Mouse (Mus musculus): ENCODE data around the gene Lnx2.
A peak's percentile ranks its signal among the peaks of the same experiment; 100 is the strongest.

The Lnx2 gene

DNA sequence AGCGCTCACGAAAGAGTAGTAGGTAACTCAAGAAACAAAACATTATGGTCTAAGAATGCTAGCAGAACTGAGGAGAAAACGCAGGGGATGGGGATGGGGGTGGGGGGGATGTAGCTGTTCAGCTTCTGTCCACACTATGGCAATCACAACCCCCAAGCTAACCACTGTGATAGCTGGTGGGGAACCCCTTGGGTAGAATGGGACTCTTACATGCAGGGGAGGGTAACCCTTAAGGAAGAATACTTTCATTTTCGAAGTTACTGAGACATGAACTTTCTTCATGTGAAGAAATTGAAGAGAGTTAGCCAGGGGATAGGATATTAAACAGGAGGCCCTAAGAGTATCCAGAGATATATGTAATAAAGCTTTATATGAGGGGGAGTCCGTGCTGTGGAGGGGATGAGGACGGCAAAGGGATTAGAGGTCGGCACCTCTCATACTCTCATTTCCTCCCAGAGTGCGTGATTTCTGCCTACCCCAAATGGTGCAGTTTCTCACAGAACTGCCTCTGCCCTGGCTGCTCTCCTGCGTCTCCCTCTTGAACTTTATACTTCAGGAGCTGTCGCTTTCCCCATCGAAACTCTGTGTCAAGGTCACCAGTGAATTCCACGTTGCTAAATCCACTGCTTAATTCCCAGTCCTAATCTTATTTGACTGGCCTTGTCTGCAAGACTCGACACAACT is 25.4 kb downstream of the Lnx2 start:
- no peak for DNase-seq

DNA sequence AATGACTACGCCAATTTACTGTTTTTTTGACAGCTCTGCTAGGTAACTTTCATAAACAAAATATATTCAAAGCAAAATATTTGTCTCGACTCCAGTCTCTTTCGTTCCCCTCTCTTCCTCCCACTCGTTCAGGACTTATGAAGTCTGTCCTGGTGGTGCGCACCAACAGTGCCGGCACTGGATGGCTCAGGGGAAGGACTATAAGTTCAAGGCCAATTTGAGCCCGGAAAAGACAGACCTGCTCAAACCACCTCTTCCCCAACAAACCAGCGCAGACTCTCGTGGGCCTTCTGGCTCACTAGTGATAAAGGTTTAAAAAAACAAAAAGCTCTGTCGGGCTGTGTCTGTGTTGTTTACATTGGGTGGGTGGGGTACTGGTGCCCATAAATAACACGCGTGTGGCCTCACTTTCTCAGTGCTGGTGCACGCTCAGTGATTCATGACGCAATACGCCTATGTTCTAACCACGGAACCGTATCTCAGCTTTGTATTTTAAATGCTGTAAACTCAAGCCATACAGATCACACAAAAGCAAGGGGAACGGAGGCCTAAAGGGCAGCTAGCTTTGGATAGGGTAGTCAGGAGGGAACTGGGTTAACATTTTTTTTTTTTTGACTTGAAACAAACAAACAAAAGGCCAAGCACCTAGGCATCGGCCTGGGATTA is 26.7 kb downstream of the Lnx2 start:
- no peak for DNase-seq

DNA sequence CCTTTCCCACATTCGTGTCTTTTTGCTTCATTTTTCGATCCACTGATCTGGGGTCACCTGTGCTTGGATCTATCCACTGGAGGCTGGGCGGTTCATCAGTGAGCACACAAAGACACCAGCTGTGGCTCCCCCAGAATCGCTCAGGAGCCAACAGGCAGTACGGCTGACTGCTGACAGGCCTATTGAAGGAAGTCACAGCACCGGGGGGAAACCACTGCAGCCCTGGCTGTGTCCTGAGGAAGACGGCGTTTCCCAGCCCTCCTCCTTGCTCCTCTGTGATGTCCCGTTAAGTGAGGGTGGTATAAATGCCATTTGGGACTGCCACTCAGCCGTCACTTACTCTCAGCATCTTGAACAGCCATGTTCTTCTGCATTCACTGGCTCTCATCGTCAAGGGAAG is 30.5 kb downstream of the Lnx2 start:
- DNase-seq, result no peak

DNA sequence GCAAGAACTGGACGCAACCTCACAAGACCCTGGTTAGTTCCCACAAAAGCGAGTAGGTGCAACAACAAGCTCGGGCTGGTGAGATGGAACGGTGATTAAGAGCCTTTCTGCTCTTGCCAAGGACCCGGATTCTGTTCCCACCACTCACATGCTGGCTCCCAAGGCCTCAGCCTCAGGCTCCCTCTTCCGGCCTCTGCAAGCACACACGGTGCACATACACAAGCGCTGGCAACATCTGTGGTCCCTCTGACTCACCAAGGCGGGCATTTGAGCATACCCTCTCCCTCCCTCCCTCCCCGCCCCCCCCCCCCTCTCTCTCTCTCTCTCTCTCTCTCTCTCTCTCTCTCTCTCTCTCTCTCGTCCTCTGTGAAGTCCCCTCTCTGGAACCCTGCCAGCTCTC is 31.1 kb downstream of the Lnx2 start:
- no peak for DNase-seq

DNA sequence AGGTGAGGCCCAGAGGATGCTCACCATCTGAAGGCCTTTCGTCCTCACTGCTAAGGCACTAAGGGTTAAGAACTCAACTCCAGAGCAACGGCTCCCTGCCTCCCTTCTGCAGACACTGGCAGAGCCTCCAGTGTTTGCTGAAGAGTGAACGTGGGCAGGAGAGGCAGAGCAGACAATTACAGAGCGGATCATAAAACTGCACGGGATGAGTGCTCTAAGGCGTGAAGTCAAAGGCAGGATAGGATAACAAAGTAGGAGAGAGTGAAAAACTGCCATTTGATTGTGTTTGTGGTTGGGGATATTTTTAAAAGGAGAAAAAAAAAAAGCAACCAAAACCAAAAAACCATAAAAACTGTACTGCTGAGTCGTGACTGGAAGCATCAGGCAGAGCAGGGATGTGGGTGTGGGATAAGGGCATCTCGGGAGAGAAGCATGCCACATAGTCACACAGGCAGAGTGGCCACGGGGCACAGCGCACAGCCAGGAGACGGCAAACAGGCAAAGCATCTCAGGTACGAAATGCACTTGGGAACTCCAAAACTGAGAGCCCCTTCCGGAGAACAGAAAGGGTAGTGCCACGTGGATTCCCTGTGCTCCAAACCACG is 33.0 kb downstream of the Lnx2 start:
- peak; percentile 40 for DNase-seq

DNA sequence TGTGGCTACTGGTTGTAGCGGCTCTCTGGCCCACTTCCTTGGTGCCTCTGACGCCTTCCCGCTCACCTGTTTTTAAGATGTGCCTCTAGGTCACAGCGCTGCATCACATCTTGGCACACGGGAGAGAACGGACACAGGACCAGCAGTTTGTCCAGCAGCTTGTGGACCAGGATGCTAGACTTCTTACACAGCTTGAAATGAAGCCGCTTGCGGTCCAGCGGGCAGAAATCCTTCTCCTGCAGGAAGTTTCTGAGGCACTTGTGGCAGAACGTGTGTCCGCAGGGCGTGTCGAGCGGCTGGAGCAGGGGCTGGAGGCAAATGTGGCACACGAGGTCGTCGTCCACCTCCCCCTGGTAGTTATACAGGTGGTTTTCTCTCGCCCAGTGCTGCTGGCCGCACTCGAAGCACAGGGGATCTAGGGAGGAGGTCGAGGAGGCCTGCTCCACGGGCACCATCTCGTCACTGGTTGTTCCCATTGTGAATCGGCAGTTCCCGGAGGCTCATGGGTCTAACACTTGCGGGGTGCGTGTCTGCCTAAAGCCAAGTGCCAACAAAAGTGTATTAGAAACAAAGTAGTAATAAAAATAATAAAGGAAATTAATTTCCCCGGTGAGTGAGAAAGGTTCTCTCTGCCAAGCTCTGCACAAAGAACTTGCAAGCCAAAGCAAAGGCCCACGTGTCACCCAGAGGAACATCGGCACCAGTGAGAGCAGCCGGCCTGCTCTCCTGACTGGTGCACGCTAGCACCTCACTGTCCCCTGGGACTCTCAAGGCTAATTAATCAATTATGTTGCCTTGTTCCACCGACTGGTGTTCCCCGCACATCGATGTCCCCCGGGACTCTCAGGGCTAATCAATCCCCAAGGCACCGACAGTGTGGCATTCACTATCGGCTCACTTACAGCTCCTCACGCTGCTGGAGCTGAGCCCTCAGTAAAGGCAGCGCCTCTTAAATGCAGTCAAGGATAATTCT is 34.1 kb downstream of the Lnx2 start:
- DNase-seq, result no peak

DNA sequence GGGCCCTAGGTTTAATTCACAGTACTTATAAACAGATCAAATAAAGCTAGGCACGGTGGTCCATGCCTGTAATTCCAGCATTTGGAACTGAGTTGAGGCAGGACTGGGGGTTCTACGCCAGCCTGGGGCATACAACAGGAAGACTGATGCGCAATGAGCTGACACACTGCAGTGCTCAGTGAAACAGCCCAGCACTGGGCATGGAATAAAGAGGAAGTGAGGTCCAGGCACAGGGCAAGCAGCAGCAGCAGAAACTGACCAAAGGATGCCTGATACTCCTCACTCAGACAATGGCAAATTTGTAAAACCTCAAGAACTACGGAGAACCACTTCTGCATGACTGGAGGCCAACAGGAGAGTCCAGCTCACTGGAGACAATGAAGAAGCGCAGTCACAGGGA is 37.0 kb downstream of the Lnx2 start:
- no peak for DNase-seq

DNA sequence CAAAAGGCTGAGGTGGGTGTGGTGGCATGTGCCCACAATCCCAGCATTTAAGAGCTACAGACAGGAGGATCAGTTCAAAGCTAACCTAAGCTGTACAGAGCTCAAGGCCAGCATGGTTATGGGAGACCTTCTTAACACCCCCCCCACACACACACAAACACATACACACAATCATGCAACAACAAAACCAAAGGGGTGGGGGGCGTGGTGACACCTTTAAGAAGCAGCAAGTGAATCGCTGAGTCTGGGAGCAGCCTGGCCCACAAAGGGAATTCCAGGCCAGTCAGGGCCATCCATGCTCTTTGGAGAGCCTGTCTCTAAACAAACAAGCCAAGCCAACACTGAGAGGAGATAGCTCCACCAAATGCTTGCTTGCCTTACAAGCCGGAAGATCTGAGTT is 38.8 kb downstream of the Lnx2 start:
- DNase-seq, result no peak

DNA sequence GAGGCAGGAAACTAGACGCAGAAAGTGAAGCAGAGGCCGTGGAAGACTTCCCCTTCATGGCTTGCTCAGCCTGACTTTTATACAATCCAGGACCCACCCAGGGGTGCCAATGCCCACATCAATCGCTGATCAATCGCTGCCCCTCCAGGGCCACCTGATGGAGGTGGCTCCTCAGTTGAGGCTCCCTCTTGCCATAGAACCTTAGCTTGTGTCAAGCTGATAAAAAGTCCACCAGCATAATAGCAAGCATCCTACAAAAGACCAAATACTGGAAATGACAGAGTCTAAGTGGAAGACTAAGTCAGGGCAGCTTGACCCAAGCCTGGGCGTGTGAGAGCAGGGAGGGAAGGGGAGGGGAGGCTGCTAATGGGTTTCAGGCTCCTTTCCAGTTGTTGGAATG is 39.7 kb downstream of the Lnx2 start:
- DNase-seq, result no peak

DNA sequence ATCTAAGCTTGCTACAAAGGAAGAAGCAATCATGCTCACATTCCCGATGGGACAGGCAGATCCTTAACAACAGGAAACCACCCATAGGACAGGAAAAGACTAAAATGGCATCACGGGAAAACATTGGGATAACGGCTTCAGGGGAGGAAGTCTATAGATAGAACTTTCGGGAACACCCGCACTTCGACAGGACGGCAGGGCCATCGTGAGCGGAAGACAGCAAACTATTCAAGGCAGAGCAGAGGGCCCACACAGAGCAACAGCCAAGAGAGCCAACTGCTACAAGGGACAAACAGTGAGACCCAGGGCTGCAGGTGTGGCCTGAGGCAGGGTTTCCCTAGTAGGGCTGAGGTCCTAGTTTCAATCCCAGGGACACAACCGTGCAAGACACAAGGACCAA is 40.4 kb downstream of the Lnx2 start:
- DNase-seq, result no peak

DNA sequence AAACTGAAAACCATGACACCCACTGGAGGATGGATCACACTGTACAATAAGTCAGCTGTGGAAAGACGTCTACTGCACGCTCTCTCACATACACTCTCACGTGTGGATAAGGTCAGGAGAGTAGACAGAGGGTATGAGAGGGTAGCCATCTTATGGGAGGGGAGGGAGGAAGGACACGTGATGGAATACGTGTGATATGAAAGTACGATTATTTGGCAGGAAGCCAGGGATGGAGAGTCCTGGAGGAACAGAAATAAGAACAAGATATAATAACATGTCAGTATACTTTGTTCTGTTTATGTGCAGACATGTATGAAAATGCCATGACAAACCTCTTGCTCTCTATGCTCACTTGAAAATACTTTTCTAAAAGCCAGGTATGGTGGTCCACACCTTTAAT is 41.1 kb downstream of the Lnx2 start:
- DNase-seq, result no peak

DNA sequence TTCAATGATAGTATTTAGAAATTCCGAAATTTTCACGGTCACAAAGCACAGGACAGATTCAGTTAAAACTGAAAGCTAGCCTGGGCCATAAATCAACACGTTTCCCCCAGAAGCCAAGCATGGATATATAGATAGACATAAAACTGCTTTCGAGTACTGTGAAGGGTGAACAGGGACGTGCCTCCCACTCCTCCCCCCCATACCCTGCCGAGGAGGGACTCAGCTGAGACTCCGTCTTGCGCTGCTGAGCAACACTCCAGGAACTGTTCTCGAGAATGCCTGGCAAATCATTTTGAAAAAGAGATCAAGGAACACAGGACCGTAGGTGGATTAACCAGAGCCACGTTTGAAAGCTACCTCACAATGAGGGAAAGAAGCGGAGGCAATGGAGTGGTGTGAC is 42.1 kb downstream of the Lnx2 start:
- no peak for DNase-seq

DNA sequence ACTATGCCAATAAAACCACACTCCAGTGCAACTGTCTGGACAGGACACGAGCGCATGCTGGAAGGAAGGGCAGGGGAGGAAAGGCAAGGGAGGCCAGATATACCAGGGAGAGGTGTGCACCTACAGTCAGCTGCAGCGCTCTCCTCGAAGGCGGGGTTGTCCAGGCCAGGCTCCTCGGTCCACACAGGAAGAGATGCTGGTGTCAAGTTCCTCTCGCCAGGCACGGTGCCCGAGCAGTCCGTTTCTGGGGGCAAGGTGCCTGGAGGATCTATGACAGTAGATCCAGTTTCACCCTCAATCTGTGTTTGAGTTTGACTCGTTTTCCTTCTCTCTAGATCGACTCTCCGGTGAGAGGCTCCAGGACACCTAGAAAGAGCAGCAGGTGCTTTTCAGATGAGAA is 43.2 kb downstream of the Lnx2 start:
- no peak for DNase-seq

DNA sequence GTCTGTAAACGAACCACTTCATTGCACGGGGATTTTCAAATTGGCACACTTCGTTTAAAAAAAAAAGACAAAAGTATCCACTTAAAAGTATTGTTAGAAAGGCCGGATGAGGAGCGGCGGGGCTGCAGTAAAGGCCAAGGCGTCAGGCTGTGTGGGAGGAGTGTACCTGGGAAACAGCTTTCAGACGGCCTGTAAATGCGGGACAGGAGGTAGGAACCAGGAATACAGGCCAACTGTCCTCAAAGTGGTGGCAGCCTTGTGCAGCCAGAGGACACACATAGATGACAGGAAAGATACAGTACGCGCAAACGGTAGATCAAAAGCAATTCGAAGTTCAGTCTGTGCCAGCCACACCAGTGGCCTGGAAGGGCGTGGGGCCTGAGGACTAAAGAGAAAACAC is 45.1 kb downstream of the Lnx2 start:
- no peak for DNase-seq

DNA sequence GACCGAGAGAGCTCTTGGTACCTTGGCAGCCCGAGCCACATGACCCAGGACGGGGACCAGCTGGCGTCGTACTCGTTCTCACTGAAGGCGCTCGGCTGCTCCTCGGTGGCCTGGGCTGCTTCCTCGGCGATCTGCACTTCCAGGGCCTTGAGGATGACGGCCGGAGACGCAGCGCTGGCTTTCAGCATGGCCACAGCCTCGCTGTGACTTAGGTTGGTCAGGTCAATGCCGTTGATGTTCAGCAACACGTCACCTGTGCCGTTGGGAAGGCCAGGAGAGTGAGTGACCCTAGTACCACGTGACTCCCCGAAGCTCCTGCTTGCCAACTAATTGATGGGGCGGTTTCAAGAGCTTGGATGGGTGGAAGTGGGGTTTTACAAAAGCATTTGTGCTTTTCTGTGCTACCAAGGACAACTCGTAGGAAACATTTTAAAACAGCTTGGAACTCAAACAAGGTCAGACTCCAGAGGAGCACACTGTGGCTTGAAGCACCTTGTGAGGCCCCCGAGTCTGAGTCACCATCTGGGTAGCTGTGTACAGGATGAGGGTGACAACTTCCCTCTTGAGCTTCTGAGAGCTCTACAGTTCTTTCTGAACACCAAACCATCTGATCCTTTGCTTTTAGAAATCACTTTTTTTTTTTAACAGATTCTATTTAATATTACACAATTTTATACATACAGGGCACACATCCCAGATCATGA is 51.9 kb downstream of the Lnx2 start:
- DNase-seq, result no peak

DNA sequence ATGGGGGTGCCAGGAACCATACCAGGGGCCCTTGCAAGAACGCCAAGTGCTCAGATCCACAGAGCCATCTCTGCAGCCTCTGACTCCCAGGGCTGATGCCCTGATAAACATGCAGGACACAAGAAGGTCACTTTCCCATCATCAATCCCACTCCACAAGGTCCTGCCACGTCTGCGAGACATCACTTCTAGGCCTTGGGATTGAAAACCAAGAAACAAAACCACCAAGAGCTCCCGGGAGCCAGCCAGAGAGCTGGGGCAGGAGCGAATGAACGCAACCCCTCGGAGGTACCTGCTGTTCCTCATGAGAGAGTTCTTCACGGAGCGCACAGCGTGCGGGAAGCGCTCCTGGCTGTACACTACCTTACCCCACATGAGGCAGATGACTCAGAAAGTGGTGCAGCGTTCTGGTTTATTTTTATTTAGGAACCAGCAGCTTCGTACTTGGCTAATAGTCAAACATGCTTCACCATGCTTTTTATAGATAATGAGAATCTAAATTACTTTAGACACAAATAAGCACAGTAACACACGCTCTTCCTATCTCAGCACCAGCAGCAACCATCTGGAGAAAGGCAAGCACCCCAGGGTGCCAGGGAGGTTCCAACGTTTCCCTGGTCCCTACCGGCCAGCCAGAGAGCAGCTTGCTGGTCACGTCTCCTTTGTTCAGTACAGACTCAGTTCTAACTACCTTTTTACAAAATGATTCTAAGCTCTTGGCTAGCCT is 53.0 kb downstream of the Lnx2 start:
- DNase-seq, result no peak

DNA sequence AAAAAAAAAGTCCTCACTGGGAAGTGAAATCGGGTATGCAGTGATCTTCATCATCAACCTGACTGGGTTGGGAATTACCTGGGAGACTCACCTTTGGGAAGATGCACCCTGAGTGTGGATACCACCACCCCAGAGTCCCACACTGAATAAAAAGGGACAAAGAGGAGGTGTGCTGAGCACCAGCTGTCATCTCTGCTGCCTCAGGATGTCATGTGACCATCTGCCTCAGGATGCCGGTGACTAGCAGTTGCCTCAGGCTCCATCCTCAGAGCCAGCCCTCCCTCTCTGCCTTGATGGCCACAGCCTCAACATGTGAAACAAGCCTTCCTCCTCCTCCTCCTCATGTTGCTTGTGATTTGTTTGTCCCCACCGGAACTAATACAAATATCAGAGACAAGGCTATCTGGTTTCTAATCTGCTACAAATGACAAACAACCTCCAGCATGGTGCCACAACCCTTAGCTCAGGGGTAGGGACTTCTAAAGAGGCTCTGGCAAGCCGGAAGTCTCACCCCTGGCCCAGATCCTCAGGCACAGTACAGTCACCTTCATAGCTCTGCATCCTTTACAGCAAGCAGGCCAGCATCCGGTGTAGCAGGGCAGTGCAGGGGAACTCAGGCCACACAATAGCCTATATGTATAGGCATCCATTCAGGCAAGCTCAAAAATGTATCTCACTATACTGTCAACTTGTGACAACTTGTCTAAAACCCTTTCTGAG is 54.7 kb downstream of the Lnx2 start:
- no peak for DNase-seq

DNA sequence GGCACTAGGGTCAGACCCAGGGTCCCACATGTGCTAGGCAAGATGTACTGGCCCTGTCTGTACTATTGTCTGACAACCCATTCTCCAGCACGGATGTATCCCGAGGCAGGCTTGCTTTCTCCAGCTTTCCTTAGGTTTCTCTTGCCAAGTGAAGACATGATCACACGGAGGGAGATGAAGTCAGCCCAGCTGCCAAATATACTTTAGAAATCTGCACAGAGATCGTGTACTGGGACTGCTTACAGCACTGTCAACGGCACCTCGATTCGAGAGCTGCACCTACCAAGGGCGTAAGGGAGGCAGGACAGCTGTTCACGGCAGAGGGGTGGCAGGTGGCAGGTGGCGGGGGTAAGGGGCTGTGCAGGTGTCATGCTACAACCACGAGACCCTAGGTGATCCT is 55.8 kb downstream of the Lnx2 start:
- no peak for DNase-seq

DNA sequence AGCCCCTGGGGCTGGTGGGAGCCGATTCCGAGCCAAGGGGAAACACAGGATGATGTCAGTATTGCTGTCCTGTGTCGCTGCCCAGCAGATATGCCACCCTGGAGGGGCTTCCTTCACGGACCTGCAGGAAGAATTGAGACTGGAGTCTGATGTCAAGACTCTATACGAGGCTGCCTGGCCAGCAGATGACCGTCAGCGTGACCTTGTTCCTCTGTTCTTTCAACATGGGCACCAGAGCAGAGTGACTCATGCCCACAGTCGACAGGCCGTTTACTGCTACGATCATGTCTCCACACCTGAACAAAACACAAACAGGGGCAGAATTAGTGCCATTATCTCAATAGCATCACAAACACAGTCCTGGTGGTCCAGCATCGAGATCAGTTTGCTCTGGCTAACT is 57.6 kb downstream of the Lnx2 start:
- DNase-seq, result no peak

DNA sequence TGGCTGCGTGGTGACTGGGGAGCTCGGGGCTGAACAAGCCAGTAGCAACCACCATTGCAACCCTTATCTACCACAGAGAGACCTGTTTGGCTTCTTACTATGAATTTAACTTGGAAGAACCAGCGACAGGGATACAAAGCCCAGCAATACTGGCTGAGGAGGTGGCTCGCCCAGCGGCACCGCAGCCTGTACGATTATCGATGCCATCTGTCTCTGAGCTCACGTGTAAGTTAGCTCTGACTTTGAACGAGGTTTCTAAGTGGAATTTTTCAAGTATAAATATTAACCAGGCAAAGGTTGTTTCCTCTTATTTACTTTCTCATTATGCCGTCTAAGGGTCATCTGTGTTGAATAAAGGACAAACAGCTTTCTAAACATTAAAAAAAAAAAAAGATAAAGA is 58.9 kb downstream of the Lnx2 start:
- DNase-seq, result no peak

DNA sequence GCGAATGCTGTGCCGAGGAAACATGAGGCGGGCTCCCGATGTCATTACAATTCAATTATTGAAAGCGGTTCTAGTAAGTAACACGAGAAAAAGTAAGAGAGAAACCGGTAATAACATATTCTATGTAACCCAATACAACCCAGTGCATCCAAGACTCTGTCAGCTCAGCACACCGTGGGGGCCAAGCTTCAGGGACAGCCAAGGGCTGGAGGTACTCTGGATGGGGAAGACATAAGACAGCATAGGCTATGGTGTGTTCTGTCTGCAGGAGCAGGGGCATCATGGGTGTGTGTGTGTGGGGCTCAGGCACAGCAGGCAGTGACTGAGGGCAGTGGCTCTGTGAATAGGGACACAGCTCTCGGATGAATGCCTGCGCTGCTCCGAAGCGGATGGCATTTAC is 59.8 kb downstream of the Lnx2 start:
- no peak for DNase-seq
